Mouse (Mus musculus): ENCODE data around the gene Cd101. TPM values are rescaled to one million over a fixed set of nuclear protein-coding genes. Genes with fewer than 3 reads are reported as not detected.
A peak's percentile ranks its signal among the peaks of the same experiment; 100 is the strongest.

The Cd101 gene
- total RNA-seq (2015) (3.5 and 3.7 TPM in 2 replicates), total RNA-seq (2017) (9.7 and 12.6 TPM in 2 replicates)

GRCm38 (mm10) chr3:101029339-101029738 is at the start of gene Cd101:
Gene Cd101 (minus strand): TSS chr3:101029556.
- ATAC-seq (ENCODE audit: poor library complexity, severe bottlenecking) = peak; percentile 64

DNA sequence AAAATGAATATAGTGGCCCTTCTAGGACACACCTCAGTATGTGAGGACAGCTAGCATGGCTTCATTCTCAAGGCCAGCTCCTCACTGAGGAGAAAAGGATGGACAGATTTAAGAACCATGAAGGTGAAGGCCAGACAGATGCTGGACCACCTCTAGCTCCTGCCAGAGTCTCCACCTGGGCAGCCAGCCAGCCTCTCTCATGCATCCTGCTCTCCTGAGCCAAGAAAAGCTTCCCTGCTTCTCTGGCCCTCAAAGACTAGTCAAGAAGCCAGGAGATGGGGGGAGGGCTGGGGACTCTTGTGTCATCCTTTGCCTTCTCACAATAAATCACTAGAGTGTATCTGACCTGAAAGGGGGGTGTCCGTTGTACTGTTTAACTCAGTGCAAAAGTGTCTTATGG is 49.0 kb upstream of the Cd101 start:
- ATAC-seq (ENCODE audit: poor library complexity, severe bottlenecking) = no peak

DNA sequence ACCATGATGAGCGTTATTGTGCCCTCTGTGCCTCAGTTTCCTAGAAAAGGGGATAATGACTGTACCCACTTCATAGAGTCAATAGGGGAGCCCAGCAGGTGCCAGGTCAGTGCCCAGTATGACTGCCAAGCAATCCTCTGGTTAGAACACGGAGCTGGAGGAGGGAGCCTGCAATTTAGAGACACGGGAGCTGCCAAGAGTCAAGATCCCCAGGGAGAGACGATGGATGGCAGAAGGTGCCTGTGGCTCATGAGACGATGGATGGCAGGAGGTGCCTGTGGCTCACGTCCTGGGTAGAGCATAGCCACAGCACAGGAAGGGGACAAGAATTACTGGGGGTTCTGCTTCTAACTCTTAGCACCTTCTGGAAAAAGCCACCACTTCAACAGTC is 48.3 kb upstream of the Cd101 start:
- no peak for ATAC-seq (ENCODE audit: poor library complexity, severe bottlenecking)

DNA sequence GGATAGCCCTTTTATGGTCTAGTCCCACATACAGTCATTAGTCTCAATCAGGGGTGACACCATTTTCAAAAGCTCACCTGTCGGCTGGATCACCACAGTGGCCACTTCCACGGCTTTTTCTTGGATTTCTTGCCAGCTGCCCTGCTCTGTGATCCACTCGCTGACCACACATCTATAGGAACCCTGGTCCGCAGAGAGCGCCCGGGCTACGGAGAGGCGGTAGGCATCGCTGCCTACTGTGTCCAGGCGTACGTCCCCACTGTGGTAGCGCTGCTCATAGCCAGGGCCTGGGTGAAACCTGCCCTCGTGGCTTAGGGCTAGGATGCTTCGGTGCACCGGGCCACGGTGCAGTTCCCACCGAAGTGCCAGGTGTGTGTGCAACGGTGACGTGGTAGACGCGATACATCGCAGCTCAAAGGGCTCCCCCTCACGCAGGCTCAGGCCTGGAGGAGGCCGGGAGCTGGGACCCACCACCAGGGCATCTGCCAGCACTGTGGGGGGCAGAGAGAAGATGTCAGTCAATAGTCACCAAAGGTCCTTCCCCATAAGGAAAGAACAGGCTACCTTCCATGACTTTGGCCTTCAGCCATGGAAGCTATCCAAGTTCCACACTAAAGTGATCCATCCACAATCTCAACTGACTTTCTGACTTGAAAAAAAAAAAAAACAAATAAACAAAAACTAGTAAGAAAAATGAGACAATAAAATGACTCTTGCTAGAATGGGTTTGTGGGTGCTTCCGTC is 47.8 kb upstream of the Cd101 start:
- ATAC-seq (ENCODE audit: poor library complexity, severe bottlenecking) = no peak

GRCm38 (mm10) chr3:101075866-101076265 is 46.5 kb upstream of the Cd101 start:
- ATAC-seq (ENCODE audit: poor library complexity, severe bottlenecking) = no peak

DNA sequence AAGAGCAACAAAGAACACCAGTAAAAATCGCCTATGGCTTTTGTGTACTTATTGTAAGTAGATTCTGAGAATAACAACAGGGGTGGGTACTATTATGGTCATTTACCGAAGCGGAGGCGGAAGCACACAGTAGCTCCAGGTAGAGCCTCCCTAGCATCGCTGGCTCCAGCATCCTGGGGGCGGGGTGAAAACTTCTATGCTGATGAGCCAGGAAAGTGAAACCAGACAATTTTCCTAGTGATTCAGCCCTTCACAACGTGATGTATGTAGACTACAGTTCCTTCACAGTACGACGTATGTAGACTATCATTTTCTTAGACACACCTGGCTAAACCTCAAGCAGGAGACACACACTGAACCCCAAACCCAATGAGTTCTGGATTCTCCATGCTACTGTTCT is 44.0 kb upstream of the Cd101 start:
- ATAC-seq (ENCODE audit: poor library complexity, severe bottlenecking) = no peak

- peak; percentile 60 for ATAC-seq (ENCODE audit: poor library complexity, severe bottlenecking)
Observed at GRCm38 (mm10) chr3:101072506-101073215, 43.3 kb upstream of the Cd101 start.

DNA sequence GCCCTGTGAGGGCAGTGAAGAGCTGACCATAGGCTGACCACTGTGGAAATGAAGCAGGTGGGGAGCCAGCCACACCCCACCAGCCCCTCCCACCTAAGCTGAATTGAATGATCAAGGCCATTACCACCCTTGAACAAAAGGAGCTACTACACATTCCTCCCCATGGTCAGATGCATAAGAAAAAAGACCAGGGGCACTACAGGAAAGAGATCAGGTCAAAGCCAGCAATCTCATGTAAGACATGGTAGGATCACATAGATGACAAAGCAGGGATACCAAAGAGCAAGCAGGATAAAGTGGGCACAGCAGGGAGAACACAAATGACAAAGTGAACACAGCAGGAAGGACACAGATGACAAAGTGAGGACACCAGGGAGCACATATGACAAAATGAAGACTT is 42.2 kb upstream of the Cd101 start:
- no peak for ATAC-seq (ENCODE audit: poor library complexity, severe bottlenecking)

DNA sequence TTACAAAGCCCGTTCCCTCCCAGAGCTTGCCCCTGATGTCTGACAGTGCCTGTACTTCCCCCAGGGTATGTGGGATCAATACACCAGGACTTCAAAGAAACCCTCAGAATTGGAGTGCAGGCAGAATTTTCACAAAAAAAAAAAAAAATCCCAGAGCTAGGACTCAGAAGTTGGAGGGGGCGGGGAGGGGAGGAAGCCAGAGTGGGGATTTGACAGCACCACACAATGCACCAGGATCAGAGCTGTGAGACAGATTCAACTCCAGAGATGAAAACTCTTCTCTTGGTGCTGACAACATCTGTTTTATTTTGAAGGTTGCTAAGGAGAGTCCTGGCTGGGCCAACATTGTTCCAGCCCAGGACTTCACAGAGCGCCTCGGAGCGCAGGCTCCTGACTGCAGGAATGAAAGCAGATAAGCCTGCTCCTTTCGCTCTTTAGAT is 41.5 kb upstream of the Cd101 start:
- ATAC-seq (ENCODE audit: poor library complexity, severe bottlenecking) = no peak

DNA sequence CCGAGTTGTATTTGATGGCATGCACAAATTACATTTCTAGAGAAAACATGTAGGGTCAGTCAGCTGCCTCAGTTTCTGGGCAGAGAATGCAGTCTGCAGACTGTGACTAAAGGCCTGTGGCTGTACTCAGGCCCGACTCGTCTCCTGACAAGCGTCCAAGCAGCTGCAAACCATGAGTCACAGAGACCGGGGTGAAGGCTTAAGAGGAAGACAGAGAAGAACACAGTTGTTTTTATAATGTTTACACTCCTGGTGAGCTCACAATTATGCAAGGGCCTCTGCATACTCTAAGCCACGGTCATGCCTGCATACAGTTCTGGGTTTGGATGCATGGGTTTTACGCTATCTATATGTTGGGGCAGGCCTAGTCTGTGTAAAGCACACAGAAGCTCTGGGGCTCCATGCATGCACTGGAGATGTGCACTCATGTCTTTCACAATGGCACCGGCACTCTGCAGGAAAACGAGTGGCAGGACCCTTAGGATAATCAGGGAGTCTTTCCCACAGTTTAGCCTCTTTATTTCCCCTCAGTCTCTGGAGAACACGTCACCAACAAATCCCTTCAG is 41.0 kb upstream of the Cd101 start:
- no peak for ATAC-seq (ENCODE audit: poor library complexity, severe bottlenecking)

- no peak for ATAC-seq (ENCODE audit: poor library complexity, severe bottlenecking)
Observed at GRCm38 (mm10) chr3:101068701-101069100, 39.3 kb upstream of the Cd101 start.

DNA sequence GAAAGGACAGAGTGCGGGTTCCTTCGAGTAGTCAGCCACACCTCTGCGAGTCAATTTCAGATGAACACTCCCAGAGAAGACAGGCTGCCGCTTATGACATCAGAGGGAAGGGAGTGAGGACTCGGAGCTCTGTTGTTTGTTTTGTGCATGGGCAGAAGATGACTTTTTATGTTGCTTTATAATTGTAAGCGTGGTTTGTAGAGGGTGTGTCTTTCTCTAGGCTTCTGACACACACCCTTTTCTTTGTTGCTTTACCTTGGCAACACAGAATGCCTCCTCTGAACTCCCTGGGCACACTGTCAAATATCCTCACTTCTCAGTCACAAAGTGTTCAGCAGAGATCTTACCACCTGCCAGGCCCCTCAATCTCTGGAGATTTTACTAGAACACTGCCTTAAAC is 36.8 kb upstream of the Cd101 start:
- no peak for ATAC-seq (ENCODE audit: poor library complexity, severe bottlenecking)

GRCm38 (mm10) chr3:101061865-101062585 is 32.7 kb upstream of the Cd101 start:
- no peak for ATAC-seq (ENCODE audit: poor library complexity, severe bottlenecking)

DNA sequence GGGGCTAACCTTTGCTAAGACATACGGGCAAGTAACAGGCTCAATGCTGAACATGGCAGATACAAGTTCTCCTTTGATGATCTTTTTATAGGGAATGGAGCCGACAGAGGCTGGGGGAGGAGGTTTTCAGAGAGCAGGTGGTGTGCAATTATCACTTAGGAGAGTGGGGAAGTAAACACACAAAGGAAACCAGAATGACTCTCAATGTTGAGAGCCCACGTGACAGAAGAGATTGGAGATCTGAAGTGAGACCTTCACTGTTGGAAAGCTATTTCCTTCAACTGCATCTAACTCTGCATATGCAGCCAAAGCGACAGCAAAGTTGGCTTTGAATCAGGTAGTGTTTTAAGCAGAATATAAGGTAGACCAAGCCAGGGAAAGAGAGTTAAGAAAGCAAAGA is 29.9 kb upstream of the Cd101 start:
- ATAC-seq (ENCODE audit: poor library complexity, severe bottlenecking) = peak; percentile 27; the same call in 1 of the 2 replicates

- peak; percentile 75 for ATAC-seq (ENCODE audit: poor library complexity, severe bottlenecking)
Observed at GRCm38 (mm10) chr3:101058203-101058602, 28.8 kb upstream of the Cd101 start.

GRCm38 (mm10) chr3:101055216-101055615 is 25.9 kb upstream of the Cd101 start:
- ATAC-seq (ENCODE audit: poor library complexity, severe bottlenecking) = peak; percentile 56

DNA sequence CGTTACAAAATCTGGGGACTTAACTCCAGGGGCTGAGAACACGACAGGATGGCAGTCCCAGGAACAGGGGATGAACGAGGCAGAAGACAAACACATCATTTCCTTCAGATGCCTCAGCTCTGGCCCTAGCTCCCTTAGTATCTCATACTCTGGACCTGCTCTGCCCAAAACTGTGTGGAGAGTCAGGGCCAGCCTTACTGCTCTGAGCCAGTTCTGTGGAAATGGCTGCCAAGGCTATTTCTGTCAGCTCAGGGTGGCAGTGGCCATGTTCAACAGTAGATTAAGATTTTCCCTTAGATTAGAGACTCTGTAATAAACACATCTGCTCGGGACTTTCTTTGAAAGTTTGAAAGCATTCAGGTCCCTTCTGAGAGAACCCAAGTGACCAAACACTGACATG is 22.2 kb upstream of the Cd101 start:
- ATAC-seq (ENCODE audit: poor library complexity, severe bottlenecking) = no peak

DNA sequence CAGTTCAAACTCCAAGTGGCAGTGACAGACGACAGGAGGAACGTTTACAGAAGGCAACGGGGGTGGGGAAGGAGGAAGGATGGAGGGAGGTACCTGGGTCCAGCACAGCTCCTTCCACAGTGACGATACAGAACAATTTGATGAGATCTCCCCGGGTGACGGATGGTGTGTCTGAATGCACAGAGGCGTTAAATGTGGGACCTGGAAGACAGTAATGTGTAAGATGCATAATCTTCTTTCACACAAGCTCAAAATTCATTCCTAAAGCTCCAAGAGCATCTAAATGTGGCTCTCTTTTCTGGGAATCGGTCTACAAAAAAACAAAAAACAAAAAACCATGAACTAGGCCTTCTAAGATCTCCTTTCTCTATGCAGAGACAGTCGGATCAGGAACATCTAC is 20.6 kb upstream of the Cd101 start:
- ATAC-seq (ENCODE audit: poor library complexity, severe bottlenecking) = no peak

- no peak for ATAC-seq (ENCODE audit: poor library complexity, severe bottlenecking)
Observed at GRCm38 (mm10) chr3:101048781-101049180, 19.4 kb upstream of the Cd101 start.

DNA sequence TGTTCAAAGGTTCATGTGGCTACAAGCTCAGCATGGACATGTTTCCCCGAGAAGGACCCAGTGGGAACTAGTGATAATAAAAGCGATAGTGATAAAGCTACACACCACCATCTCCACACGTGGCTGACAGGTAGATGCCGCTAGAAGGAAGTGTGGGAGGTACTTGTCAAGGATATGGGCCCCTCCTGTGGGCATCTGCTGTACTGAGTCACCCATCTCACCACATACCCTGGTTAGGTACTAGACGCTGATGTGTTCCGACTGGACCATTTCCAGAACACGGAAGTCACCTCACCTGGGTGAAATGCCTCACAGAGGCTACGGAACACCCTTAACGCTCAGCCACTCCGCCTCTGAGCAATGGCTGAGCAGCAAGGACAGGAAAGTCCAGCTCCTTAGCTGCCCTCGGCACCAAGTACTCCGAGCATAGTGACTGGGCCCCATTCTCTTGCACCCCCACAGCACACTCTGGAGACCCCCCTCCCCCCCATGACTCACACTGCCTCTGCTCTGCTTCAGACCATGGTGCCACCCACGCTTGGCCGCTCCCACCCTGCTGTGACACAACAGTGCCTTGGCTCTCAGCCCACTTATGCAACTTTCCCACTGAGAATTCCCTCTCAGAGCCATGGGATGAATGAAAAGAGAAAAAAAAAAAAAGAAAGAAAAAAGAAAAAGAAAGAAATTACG is 18.4 kb upstream of the Cd101 start:
- no peak for ATAC-seq (ENCODE audit: poor library complexity, severe bottlenecking)

GRCm38 (mm10) chr3:101045431-101045830 is 16.1 kb upstream of the Cd101 start:
- ATAC-seq (ENCODE audit: poor library complexity, severe bottlenecking) = no peak

Data from megakaryocyte, adult 5-6 weeks (primary cell).